Mouse (Mus musculus): ENCODE measurements at regions not wholly inside any gene's neighbourhood (a gene's known extent, or its start where the extent isn't known, plus 50 kb on each side); places are given as distances from the start of the nearest gene placed in this dataset.

- TF ChIP-seq ZNF384 (IDR thresholded peaks at IDR 0.05; ENCODE audit: low read depth, low read length) (no peak), MEF2A (IDR thresholded peaks at IDR 0.05; ENCODE audit: borderline replicate concordance, low read depth, low read length) (no peak), POLR2A (IDR thresholded peaks at IDR 0.05; ENCODE audit: low read depth, low read length) (no peak), UBTF (IDR thresholded peaks at IDR 0.05; ENCODE audit: low read depth, low read length) (no peak), CTCF (conservative IDR thresholded peaks at IDR 0.05 in 1 of 2, IDR thresholded peaks at IDR 0.05 in 1 of 2; ENCODE audit: low read depth in 2 of 2, low read length in 2 of 2) (no peak), CHD1 (IDR thresholded peaks at IDR 0.05; ENCODE audit: low read depth, low read length) (no peak), BHLHE40 (IDR thresholded peaks at IDR 0.05; ENCODE audit: low read depth, low read length) (no peak), MXI1 (IDR thresholded peaks at IDR 0.05; ENCODE audit: low read depth, low read length) (no peak)
Observed at GRCm38 (mm10) chr1:92308537-92308936, 113.0 kb upstream of the Hdac4 start.

Data from CH12.LX (cell line).